Mouse (Mus musculus): Measurements from ENCODE around the gene Rps6ka2. TPM values are rescaled to one million over a fixed set of nuclear protein-coding genes. Genes with fewer than 3 reads are reported as not detected.

Rps6ka2 gene
- polyA plus RNA-seq, 1 experiment from 2014 or later, result 16.0 TPM

Other genes starting within 250 kb of the Rps6ka2 start
- 42.9 and 45.8 TPM in 2 replicates for gene Rsph3b, start 221.4 kb upstream of the Rps6ka2 start, polyA plus RNA-seq (2015; fragmentation: Nextera tagmentation; extraction: Ambion mirVana)
- gene Tagap1, start 209.0 kb upstream of the Rps6ka2 start, polyA plus RNA-seq (2015; fragmentation: Nextera tagmentation; extraction: Ambion mirVana), result 61.3 and 61.8 TPM in 2 replicates
- 185 and 192 TPM in 2 replicates for gene Rnaset2b, start 199.5 kb upstream of the Rps6ka2 start, polyA plus RNA-seq (2015; fragmentation: Nextera tagmentation; extraction: Ambion mirVana)
- gene Gm49721, start 191.2 kb upstream of the Rps6ka2 start, polyA plus RNA-seq (2015; fragmentation: Nextera tagmentation; extraction: Ambion mirVana), result 0.23 and 0.32 TPM in 2 replicates
- not detected in 2 replicates for gene Gm1604a, start 144.5 kb upstream of the Rps6ka2 start, polyA plus RNA-seq (2015; fragmentation: Nextera tagmentation; extraction: Ambion mirVana)
- not detected in 2 replicates for gene Tcp10a, start 154.5 kb downstream of the Rps6ka2 start, polyA plus RNA-seq (2015; fragmentation: Nextera tagmentation; extraction: Ambion mirVana)
- not detected in 2 replicates for gene Ttll2, start 182.6 kb downstream of the Rps6ka2 start, polyA plus RNA-seq (2015; fragmentation: Nextera tagmentation; extraction: Ambion mirVana)
- not detected in 2 replicates for gene Gm49630, start 201.9 kb downstream of the Rps6ka2 start, polyA plus RNA-seq (2015; fragmentation: Nextera tagmentation; extraction: Ambion mirVana)
- not detected in 2 replicates for gene Unc93a2, start 215.3 kb downstream of the Rps6ka2 start, polyA plus RNA-seq (2015; fragmentation: Nextera tagmentation; extraction: Ambion mirVana)

Data from limb, embryonic 13.5 days (tissue).